Mouse (Mus musculus) midbrain, embryonic 12.5 days (tissue): ENCODE results near the gene Limk2. TPM values are rescaled to one million over a fixed set of nuclear protein-coding genes. Genes with fewer than 3 reads are reported as not detected.
A peak's percentile ranks its signal among the peaks of the same experiment; 100 is the strongest.

ENCODE experiments used
- ATAC-seq: fragments of 200-750 bp; cut with Nextera tagmentation; 2 replicates; pipeline ENCODE4 v1.8.0; 2017; ENCODE audit warnings: low read depth, moderate TSS enrichment, moderate library complexity; ENCODE audit not compliant: low FRiP score
- H3K27ac ChIP-seq: fragments of 300-500 bp; sonication (generic); replicated peaks from 2 replicates; pipeline ENCODE4 v1.5.1; 2016; ENCODE audit warnings: mild to moderate bottlenecking
- H3K27me3 ChIP-seq: fragments of 300-500 bp; sonication (generic); 2 replicates; pipeline ENCODE4 v1.6.1; 2016; ENCODE audit warnings: mild to moderate bottlenecking
- H3K36me3 ChIP-seq: fragments of 300-500 bp; sonication (generic); 2 replicates; pipeline ENCODE4 v1.6.1; 2016
- H3K4me1 ChIP-seq: fragments of 300-500 bp; sonication (generic); 2 replicates; pipeline ENCODE4 v1.6.1; 2016
- H3K4me2 ChIP-seq: fragments of 300-500 bp; sonication (generic); replicated peaks from 2 replicates; pipeline ENCODE4 v1.6.1; 2016; ENCODE audit warnings: mild to moderate bottlenecking, moderate library complexity
- H3K4me3 ChIP-seq: fragments of 300-500 bp; sonication (generic); 2 replicates; pipeline ENCODE4 v1.5.1; 2016; ENCODE audit warnings: mild to moderate bottlenecking
- H3K9ac ChIP-seq: fragments of 300-500 bp; sonication (generic); replicated peaks from 2 replicates; pipeline ENCODE4 v1.6.1; 2016; ENCODE audit warnings: mild to moderate bottlenecking, moderate library complexity
- H3K9me3 ChIP-seq: fragments of 300-500 bp; sonication (generic); 2 replicates; pipeline ENCODE4 v1.6.1; 2016; ENCODE audit warnings: mild to moderate bottlenecking
- WGBS: fragments of 180-500 bp; shearing (Covaris S2); methylation state at CpG from one replicate; pipeline ENCODE4 v1.1.7; 2016; 5-methylcytosine and 5-hydroxymethylcytosine counted together
- polyA plus RNA-seq: library from polyadenylated mRNA; unstranded; fragments of >200 nt; fragmentation: Nextera tagmentation; extraction: Ambion mirVana; gene quantifications from 2 replicates; pipeline ENCODE4 v1.2.1, GENCODE M21; 2016

Gene Limk2
- polyA plus RNA-seq, 1 experiment from 2014 or later, result 102 TPM

- peak within 1 kb of the TSS; percentile 68 for H3K9ac ChIP-seq
- H3K4me3 ChIP-seq, result peak within 1 kb of the TSS; percentile 54
- peaks cover 21% of the 10 kb centered on the region for H3K4me1 ChIP-seq
- H3K27me3 ChIP-seq, result peaks cover 11% of the 10 kb centered on the region; the same call in 1 of the 2 replicates
- H3K9me3 ChIP-seq, result no peaks in the 10 kb centered on the region
- no peak for ATAC-seq
- peak within 1 kb of the TSS; percentile 98 for H3K4me2 ChIP-seq
- H3K36me3 ChIP-seq, result no peaks in the 10 kb centered on the region
- peak within 1 kb of the TSS; percentile 46 for H3K27ac ChIP-seq
These were observed 79.0 kb downstream of the Limk2 start, which contains the start of gene Pik3ip1 for GRCm38 (mm10) chr11:3329891-3330451. TSS of gene Pik3ip1 (plus strand) at chr11:3330401.

- no peak for ATAC-seq
- Histone ChIP-seq H3K4me1 (peaks cover 21% of the 10 kb centered on the region), H3K9ac (no peak overlapping the region), H3K4me3 (no peak overlapping the region), H3K9me3 (no peaks in the 10 kb centered on the region), H3K4me2 (no peak overlapping the region), H3K27ac (no peak overlapping the region), H3K36me3 (no peaks in the 10 kb centered on the region), H3K27me3 (peaks cover 8% of the 10 kb centered on the region; the same call in 1 of the 2 replicates)
- WGBS, result 81% methylated on average over 11 of the region's 11 CpGs
These were observed 79.9 kb downstream of the Limk2 start for GRCm38 (mm10) chr11:3328806-3329775.

DNA sequence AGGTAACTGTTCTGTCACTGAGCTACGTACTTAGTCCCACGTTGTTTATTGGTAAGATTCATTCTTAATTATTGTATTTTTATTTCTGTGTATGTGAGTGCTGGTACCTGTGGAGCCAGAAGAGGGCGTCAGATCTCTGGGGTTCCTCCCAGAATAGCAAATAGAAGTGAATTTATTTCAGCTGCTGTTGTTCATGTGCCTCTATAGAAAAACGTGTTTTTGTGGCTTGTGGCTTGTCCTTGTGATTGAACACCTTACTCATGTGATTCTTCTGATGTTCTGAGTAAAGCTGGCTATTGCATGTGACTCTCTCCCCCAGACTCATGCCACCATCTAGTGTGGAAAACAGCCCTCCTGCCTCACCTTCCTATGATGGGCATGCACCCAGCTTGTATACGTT, 80.7 kb downstream of the Limk2 start:
- Histone ChIP-seq H3K4me2 (no peak overlapping the region), H3K36me3 (peaks cover 4% of the 10 kb centered on the region; the same call in 1 of the 2 replicates), H3K4me3 (no peak overlapping the region), H3K27ac (no peak overlapping the region), H3K9me3 (no peaks in the 10 kb centered on the region), H3K27me3 (peaks cover 6% of the 10 kb centered on the region; the same call in 1 of the 2 replicates), H3K4me1 (peaks cover 21% of the 10 kb centered on the region), H3K9ac (no peak overlapping the region)
- no peak for ATAC-seq
- 80% methylated on average over 5 of the region's 5 CpGs for WGBS

DNA sequence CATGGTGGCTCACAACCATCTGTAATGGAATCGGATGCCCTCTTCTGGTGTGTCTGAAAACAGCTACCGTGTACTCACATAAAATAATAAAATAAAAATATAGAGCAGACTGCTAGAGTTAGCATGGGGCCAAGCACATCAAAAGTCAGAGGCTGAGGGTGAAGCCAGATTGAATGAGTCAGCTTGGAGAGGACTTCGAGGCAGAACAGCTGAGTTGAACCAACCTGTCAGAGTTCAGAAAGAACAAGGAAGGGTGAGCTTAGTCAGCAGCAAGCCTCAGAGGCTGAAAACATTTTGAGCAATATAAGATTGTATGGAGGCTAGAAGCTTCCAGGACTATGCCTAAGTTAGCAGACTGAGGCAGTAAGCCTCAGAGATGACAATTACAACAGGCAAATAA, 90.7 kb downstream of the Limk2 start:
- peaks cover 25% of the 10 kb centered on the region for H3K36me3 ChIP-seq
- 92% methylated on average over 3 of the region's 3 CpGs for WGBS
- ATAC-seq, result no peak
- no peak overlapping the region for H3K27ac ChIP-seq
- no peaks in the 10 kb centered on the region for H3K9me3 ChIP-seq
- no peak overlapping the region for H3K9ac ChIP-seq
- no peaks in the 10 kb centered on the region for H3K27me3 ChIP-seq
- no peaks in the 10 kb centered on the region for H3K4me1 ChIP-seq
- no peak overlapping the region for H3K4me3 ChIP-seq
- no peak overlapping the region for H3K4me2 ChIP-seq

DNA sequence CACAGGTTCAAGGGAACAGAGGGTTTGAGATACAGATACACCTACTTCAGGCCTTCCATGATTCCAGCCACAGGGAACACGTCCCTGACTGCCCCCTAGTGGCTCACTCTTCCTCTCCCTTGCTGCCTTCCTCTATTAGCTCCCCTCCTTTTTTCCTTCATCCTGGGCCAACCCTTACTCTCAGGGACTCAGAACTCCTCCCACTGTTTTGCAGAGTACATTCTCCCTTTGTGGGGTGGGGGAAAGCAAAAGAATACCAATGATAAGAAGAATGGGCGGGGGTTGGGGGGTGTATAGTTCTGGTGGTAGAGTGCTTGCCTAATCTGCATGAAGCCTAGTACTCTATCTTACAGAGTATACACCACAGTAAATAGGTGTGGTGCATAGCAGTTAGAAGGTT, 94.8 kb downstream of the Limk2 start:
- Histone ChIP-seq H3K9me3 (no peaks in the 10 kb centered on the region), H3K4me3 (no peak overlapping the region), H3K4me2 (no peak overlapping the region), H3K36me3 (peaks cover 56% of the 10 kb centered on the region), H3K4me1 (no peaks in the 10 kb centered on the region), H3K27me3 (no peaks in the 10 kb centered on the region), H3K27ac (no peak overlapping the region), H3K9ac (no peak overlapping the region)
- peak; percentile 53; the same call in 1 of the 2 replicates for ATAC-seq
- 25% methylated on average over 2 of the region's 2 CpGs for WGBS

DNA sequence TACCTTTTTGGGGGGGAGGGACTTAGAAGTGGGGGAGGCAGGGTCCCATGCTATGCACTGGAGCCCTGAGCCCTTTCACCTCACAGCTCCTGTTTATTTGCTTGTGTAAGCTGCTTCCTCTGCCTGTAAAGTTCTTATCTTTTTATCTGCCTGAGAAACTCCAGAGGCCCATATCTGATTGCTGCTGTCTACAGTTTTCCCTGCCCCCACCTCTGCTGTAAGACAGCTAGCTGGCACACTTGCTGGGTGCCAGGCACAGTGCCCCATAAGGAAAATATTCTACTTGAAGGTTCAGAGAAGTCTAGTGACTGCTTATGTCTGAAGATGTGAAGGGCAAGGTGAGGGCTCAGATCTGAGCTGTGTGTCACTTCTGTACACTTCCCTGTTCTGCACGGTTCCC, 95.7 kb downstream of the Limk2 start:
- WGBS, result 92% methylated on average over 1 of the region's 1 CpGs
- Histone ChIP-seq H3K36me3 (peaks cover 64% of the 10 kb centered on the region), H3K4me2 (no peak overlapping the region)

GRCm38 (mm10) chr11:3311586-3312347, 97.2 kb downstream of the Limk2 start:
- Histone ChIP-seq H3K9me3 (no peaks in the 10 kb centered on the region), H3K4me1 (no peaks in the 10 kb centered on the region), H3K4me3 (no peak overlapping the region), H3K27me3 (no peaks in the 10 kb centered on the region), H3K36me3 (peaks cover 72% of the 10 kb centered on the region), H3K27ac (no peak overlapping the region), H3K9ac (no peak overlapping the region), H3K4me2 (no peak overlapping the region)
- ATAC-seq, result no peak
- 87% methylated on average over 10 of the region's 10 CpGs for WGBS

More for the DNA sequence above, 95.7 kb downstream of the Limk2 start:
- Histone ChIP-seq H3K27me3 (no peaks in the 10 kb centered on the region), H3K27ac (no peak overlapping the region), H3K4me1 (no peaks in the 10 kb centered on the region), H3K9ac (no peak overlapping the region), H3K9me3 (no peaks in the 10 kb centered on the region), H3K4me3 (no peak overlapping the region)
- no peak for ATAC-seq

- no peak overlapping the region for H3K27ac ChIP-seq
- H3K9me3 ChIP-seq, result no peaks in the 10 kb centered on the region
- ATAC-seq, result no peak
- no peaks in the 10 kb centered on the region for H3K4me1 ChIP-seq
- H3K36me3 ChIP-seq, result peaks cover 78% of the 10 kb centered on the region
- WGBS, result 96% methylated on average over 9 of the region's 10 CpGs
- H3K9ac ChIP-seq, result no peak overlapping the region
- H3K4me2 ChIP-seq, result no peak overlapping the region
- no peak overlapping the region for H3K4me3 ChIP-seq
- H3K27me3 ChIP-seq, result no peaks in the 10 kb centered on the region
These were observed 98.0 kb downstream of the Limk2 start for GRCm38 (mm10) chr11:3310789-3311585.

- Histone ChIP-seq H3K4me3 (no peak overlapping the region), H3K27me3 (no peaks in the 10 kb centered on the region), H3K4me1 (no peaks in the 10 kb centered on the region), H3K36me3 (peaks cover 86% of the 10 kb centered on the region), H3K9ac (no peak overlapping the region), H3K9me3 (no peaks in the 10 kb centered on the region), H3K4me2 (no peak overlapping the region), H3K27ac (no peak overlapping the region)
- ATAC-seq, result no peak
- 88% methylated on average over 4 of the region's 4 CpGs for WGBS
These were observed 99.1 kb downstream of the Limk2 start for GRCm38 (mm10) chr11:3309884-3310283.

- Histone ChIP-seq H3K36me3 (peaks cover 95% of the 10 kb centered on the region), H3K9ac (no peak overlapping the region), H3K4me1 (no peaks in the 10 kb centered on the region), H3K9me3 (no peaks in the 10 kb centered on the region), H3K27ac (no peak overlapping the region), H3K27me3 (no peaks in the 10 kb centered on the region), H3K4me3 (no peak overlapping the region), H3K4me2 (no peak overlapping the region)
- ATAC-seq, result no peak
- WGBS, result 98% methylated on average over 3 of the region's 3 CpGs
These were observed 101.1 kb downstream of the Limk2 start for GRCm38 (mm10) chr11:3307875-3308274.

- no peak for ATAC-seq
These were observed 103.2 kb downstream of the Limk2 start for GRCm38 (mm10) chr11:3305821-3306220.

More at GRCm38 (mm10) chr11:3305821-3306220, 103.2 kb downstream of the Limk2 start:
- Histone ChIP-seq H3K27ac (no peak overlapping the region), H3K4me2 (no peak overlapping the region), H3K4me1 (no peaks in the 10 kb centered on the region), H3K36me3 (peaks cover 96% of the 10 kb centered on the region), H3K9me3 (no peaks in the 10 kb centered on the region), H3K27me3 (no peaks in the 10 kb centered on the region), H3K9ac (no peak overlapping the region), H3K4me3 (no peak overlapping the region)
- 91% methylated on average over 4 of the region's 4 CpGs for WGBS
